Comparison of ENCODE assay signal across 14 mouse cellular contexts in the genomic region with DNA sequence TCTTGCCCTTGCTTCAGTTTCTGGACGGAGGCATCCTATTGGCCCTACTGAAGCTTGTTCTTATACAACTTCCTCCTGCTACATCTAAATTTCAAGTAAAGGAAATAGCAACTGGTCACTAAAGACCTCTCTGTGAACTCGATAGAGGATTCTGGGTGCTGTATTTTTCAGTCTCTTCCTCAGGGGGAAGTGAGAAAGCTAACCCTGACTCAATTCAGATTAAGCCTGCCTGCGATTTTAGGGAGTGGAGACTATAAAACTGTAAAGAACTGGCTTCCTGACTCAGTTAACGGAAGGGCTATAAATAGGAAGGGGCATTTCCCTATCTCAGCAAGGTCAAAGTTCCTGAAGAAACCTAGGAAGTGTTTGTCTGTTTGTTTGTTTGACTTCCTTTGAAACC. TPM values are rescaled to one million over a fixed set of nuclear protein-coding genes. Genes with fewer than 3 reads are reported as not detected.
A peak's percentile ranks its signal among the peaks of the same experiment; 100 is the strongest.
DNase-seq lines count a peak whose midpoint lies in the region; ATAC-seq and TF ChIP-seq lines count a peak whose summit lies in the region.
"Had no signal": no experiment of that assay in that cellular context is flagged by ENCODE, and none has a peak within 500 bp of the region (broad histone marks: within the 10 kb centered on the region; RNA-seq: fewer than 3 reads in every experiment).

No protein-coding gene starts in this region.

- no peak overlapping the region for H3K4me2 ChIP-seq in liver, embryonic 12.5 days
- H3K4me2 ChIP-seq in CH12.LX (ENCODE audit: insufficient read depth, low read depth, poor library complexity, severe bottlenecking), result 0 out of 2 replicates have a peak overlapping the region, but pooled peaks have one; percentile 14
- H3K4me2 ChIP-seq: embryonic facial prominence, embryonic 12.5 days; limb, embryonic 13.5 days had no signal

- no peaks in the 10 kb centered on the region for H3K79me2 ChIP-seq in heart, adult 2 months (replicated peaks; ENCODE audit: control insufficient read depth, insufficient read depth, low read length)
- no peaks in the 10 kb centered on the region for H3K79me2 ChIP-seq in liver, adult 2 months (ENCODE audit: control insufficient read depth, insufficient read depth, low read length)
- H3K79me2 ChIP-seq in CH12.LX (replicated peaks; ENCODE audit: control insufficient read depth, extremely low read depth, insufficient read depth, poor library complexity, severe bottlenecking) (no peaks in the 10 kb centered on the region), macrophage (ENCODE audit: inconsistent target) (no peaks in the 10 kb centered on the region)

- TF ChIP-seq CTCF in heart, adult 2 months (IDR thresholded peaks at IDR 0.05), result no peak
- no peak for TF ChIP-seq CTCF in liver, adult 2 months (IDR thresholded peaks at IDR 0.05; ENCODE audit: low read depth, low read length)
- TF ChIP-seq CTCF in CH12.LX (conservative IDR thresholded peaks at IDR 0.05 in 1 of 2, IDR thresholded peaks at IDR 0.05 in 1 of 2; ENCODE audit: low read depth in 2 of 2, low read length in 2 of 2), result no peak

- peak overlapping the region; percentile 13; the same call in 1 of the 2 replicates for H3K27ac ChIP-seq in heart, adult 2 months
- peak overlapping the region; percentile 75 for H3K27ac ChIP-seq in liver, adult 2 months (replicated peaks; ENCODE audit: insufficient read depth, low read depth, low read length)
- H3K27ac ChIP-seq in liver, embryonic 12.5 days, result no peak overlapping the region
- H3K27ac ChIP-seq in CH12.LX (ENCODE audit: insufficient read depth, low read depth) (peak overlapping the region; percentile 19; the same call in 1 of the 2 replicates), macrophage (peak overlapping the region; percentile 86)
- H3K27ac ChIP-seq in limb, embryonic 10.5 days, result no peak overlapping the region
- H3K27ac ChIP-seq: embryonic facial prominence, embryonic 12.5 days; hindbrain, postnatal 0 days; limb, embryonic 13.5 days had no signal

- DNase-seq in heart, adult 2 months, result no peak
- no peak for DNase-seq in heart, postnatal 10 days
- DNase-seq in liver, adult 2 months (ENCODE audit: extremely low read depth, low read depth, low spot score), result peak; percentile 55
- peak; percentile 49 for DNase-seq in CH12.LX (ENCODE audit: extremely low read depth)
- DNase-seq in urinary bladder, postnatal 25 days (ENCODE audit: low spot score), result no peak
- no peak for DNase-seq in limb, embryonic 10.5 days (ENCODE audit: low spot score)
- DNase-seq: gastrocnemius, postnatal 25 days had no signal

- H3K27me3 ChIP-seq in heart, adult 2 months (ENCODE audit: control insufficient read depth, insufficient read depth, low read length), result no peaks in the 10 kb centered on the region
- no peaks in the 10 kb centered on the region for H3K27me3 ChIP-seq in liver, adult 2 months (ENCODE audit: control insufficient read depth, insufficient read depth, low read length)
- H3K27me3 ChIP-seq in liver, embryonic 12.5 days (replicated peaks), result no peaks in the 10 kb centered on the region
- H3K27me3 ChIP-seq in CH12.LX (replicated peaks), result no peaks in the 10 kb centered on the region
- no peaks in the 10 kb centered on the region for H3K27me3 ChIP-seq in limb, embryonic 10.5 days (ENCODE audit: low read depth, poor library complexity, severe bottlenecking)
- H3K27me3 ChIP-seq: embryonic facial prominence, embryonic 12.5 days; limb, embryonic 13.5 days had no signal

- intact Hi-C loops in heart, adult 2 months (cut with DNase I), result no loop called here
- intact Hi-C loops in heart, postnatal 10 days (cut with DNase I), result loop anchor here (5.0 kb wide), 1 partner anchor 60 kb away; no protein-coding TSS in a partner anchor

- TF ChIP-seq RAD21 in CH12.LX (IDR thresholded peaks at IDR 0.05; ENCODE audit: low read depth, low read length), result no peak

- WGBS in heart, adult 2 months, result 43% methylated on average over 4 of the region's 4 CpGs
- 74% methylated on average over 4 of the region's 4 CpGs for WGBS in liver, adult 2 months
- 35% methylated on average over 4 of the region's 4 CpGs for WGBS in liver, embryonic 12.5 days (ENCODE audit: insufficient replicate concordance)
- 4% methylated on average over 4 of the region's 4 CpGs for WGBS in macrophage (ENCODE audit: missing documents)
- 64% methylated on average over 4 of the region's 4 CpGs for WGBS in limb, embryonic 10.5 days

- H3K4me3 ChIP-seq in heart, adult 2 months, result no peak overlapping the region
- no peak overlapping the region for H3K4me3 ChIP-seq in liver, adult 2 months (ENCODE audit: insufficient read depth, low read depth, low read length)
- no peak overlapping the region for H3K4me3 ChIP-seq in liver, embryonic 12.5 days
- H3K4me3 ChIP-seq in CH12.LX (replicated peaks in 1 of 3; ENCODE audit: low read depth in 2 of 3, low read length in 2 of 3, poor library complexity in 1 of 3) (no peak overlapping the region), macrophage (ENCODE audit: inconsistent target) (no peak overlapping the region)
- no peak overlapping the region for H3K4me3 ChIP-seq in limb, embryonic 10.5 days
- H3K4me3 ChIP-seq: embryonic facial prominence, embryonic 12.5 days; limb, embryonic 13.5 days; megakaryocyte, embryonic 14.5 days had no signal

- peaks cover 19% of the 10 kb centered on the region for H3K4me1 ChIP-seq in heart, adult 2 months (ENCODE audit: control insufficient read depth, insufficient read depth, low read length)
- H3K4me1 ChIP-seq in liver, adult 2 months (ENCODE audit: control insufficient read depth, insufficient read depth, low read length), result peaks cover 2% of the 10 kb centered on the region
- H3K4me1 ChIP-seq in liver, embryonic 12.5 days, result no peaks in the 10 kb centered on the region
- H3K4me1 ChIP-seq in CH12.LX (ENCODE audit: control insufficient read depth in 1 of 2, insufficient read depth in 2 of 2), result peaks cover 9 to 47% of the 10 kb centered on the region in 2 experiments; a peak in 3 of 4 replicates
- H3K4me1 ChIP-seq in limb, embryonic 10.5 days, result peaks cover 13% of the 10 kb centered on the region
- H3K4me1 ChIP-seq: embryonic facial prominence, embryonic 12.5 days had no signal

- no peak for TF ChIP-seq POLR2A in heart, adult 2 months (IDR thresholded peaks at IDR 0.05; ENCODE audit: insufficient read depth, low read depth, low read length)
- no peak for TF ChIP-seq POLR2A in liver, adult 2 months (IDR thresholded peaks at IDR 0.05; ENCODE audit: extremely low read depth, insufficient read depth, low read length)
- TF ChIP-seq POLR2A in CH12.LX (IDR thresholded peaks at IDR 0.05; ENCODE audit: low read depth, low read length), result no peak

- TF ChIP-seq EP300 in heart, adult 2 months (IDR thresholded peaks at IDR 0.05; ENCODE audit: insufficient read depth, low read depth, low read length), result no peak
- TF ChIP-seq EP300 in CH12.LX (IDR thresholded peaks at IDR 0.05; ENCODE audit: low read length), result no peak; the same call in 1 of the 2 replicates

- peaks cover 2% of the 10 kb centered on the region; the same call in 1 of the 2 replicates for H3K36me3 ChIP-seq in heart, adult 2 months (ENCODE audit: control insufficient read depth, insufficient read depth, low read length)
- H3K36me3 ChIP-seq in liver, adult 2 months (ENCODE audit: control insufficient read depth, insufficient read depth, low read length), result no peaks in the 10 kb centered on the region
- no peaks in the 10 kb centered on the region for H3K36me3 ChIP-seq in liver, embryonic 12.5 days
- H3K36me3 ChIP-seq in CH12.LX (replicated peaks in 1 of 2; ENCODE audit: control insufficient read depth in 1 of 2, insufficient read depth in 1 of 2, low read length in 1 of 2) (no peaks in the 10 kb centered on the region), macrophage (ENCODE audit: inconsistent target) (no peaks in the 10 kb centered on the region)
- H3K36me3 ChIP-seq in limb, embryonic 10.5 days, result no peaks in the 10 kb centered on the region
- H3K36me3 ChIP-seq: embryonic facial prominence, embryonic 12.5 days; limb, embryonic 13.5 days had no signal

- no peak for ATAC-seq in liver, embryonic 12.5 days
- ATAC-seq: activated CD4-positive, CD25-positive, alpha-beta regulatory T cell, adult 4 months; hindbrain, postnatal 0 days had no signal

- in situ Hi-C loops in CH12.LX (cut with MboI; ENCODE audit: low pct_ligation_motif_present, low pct_unique_long_range_greater_than_20kb, low sequenced_read_pairs), result no loop called here

- no peak overlapping the region for H3K9ac ChIP-seq in heart, adult 2 months (ENCODE audit: low read depth, low read length)
- H3K9ac ChIP-seq in liver, adult 2 months (ENCODE audit: low read depth, low read length), result no peak overlapping the region
- no peak overlapping the region for H3K9ac ChIP-seq in liver, embryonic 12.5 days
- no peak overlapping the region for H3K9ac ChIP-seq in CH12.LX (ENCODE audit: insufficient read depth, low read depth)
- H3K9ac ChIP-seq: embryonic facial prominence, embryonic 12.5 days; limb, embryonic 13.5 days had no signal

- no peaks in the 10 kb centered on the region for H3K9me3 ChIP-seq in liver, embryonic 12.5 days (replicated peaks)
- no peaks in the 10 kb centered on the region for H3K9me3 ChIP-seq in CH12.LX (replicated peaks; ENCODE audit: low read length)
- no peaks in the 10 kb centered on the region for H3K9me3 ChIP-seq in limb, embryonic 10.5 days (replicated peaks)
- H3K9me3 ChIP-seq: embryonic facial prominence, embryonic 12.5 days had no signal

- dilution Hi-C loops in CH12.LX (cut with MboI; ENCODE audit: extremely low pct_ligation_motif_present, extremely low pct_unique_long_range_greater_than_20kb, low sequenced_read_pairs), result no loop called here

TF ChIP-seq in CH12.LX, 34 proteins besides CTCF, POLR2A, EP300 and RAD21 (continues in another document):
- peak; percentile 45; the same call in 1 of the 2 replicates for TF ChIP-seq HCFC1 (IDR thresholded peaks at IDR 0.05; ENCODE audit: low read depth, low read length)
- no peak for TF ChIP-seq MYC (IDR thresholded peaks at IDR 0.05; ENCODE audit: low read depth, low read length)
- TF ChIP-seq MXI1 (IDR thresholded peaks at IDR 0.05; ENCODE audit: low read depth, low read length), result no peak

RNA-seq across cellular contexts. Expression of gene Sash1, which starts 26.3 kb away (rescaled TPM):
- total RNA-seq in heart, adult 2 months (2021), result 10 to 100 TPM; 22.1 to 32.8 TPM
- 10.0 and 15.9 TPM in 2 replicates for polyA plus RNA-seq in heart, adult 2 months (2012; rRNA removed)
- 10 to 100 TPM; 53.8 to 63.6 TPM for total RNA-seq in heart, postnatal 10 days (2021)
- 21.1 and 27.3 TPM in 2 replicates for total RNA-seq in liver, adult 2 months (2014; rRNA removed)
- 6.9 and 9.6 TPM in 2 replicates for polyA plus RNA-seq in liver, adult 2 months (2012; rRNA removed)
- 1.1 and 1.2 TPM in 2 replicates for polyA plus RNA-seq in liver, embryonic 12.5 days (2016; fragmentation: Nextera tagmentation; extraction: Ambion mirVana)
- total RNA-seq in CH12.LX (2012; rRNA removed) (0.29 and 0.59 TPM in 2 replicates), CH12.LX (2014; rRNA removed) (0.07 and 0.09 TPM in 2 replicates)
- polyA plus RNA-seq in CH12.LX (2012; ENCODE audit: insufficient read length, low read depth) (0.20 and 0.24 TPM in 2 replicates), macrophage (2018) (73.7 to 118 TPM (median 76.8 TPM) in 3 replicates)
- 1,000 to 10,000 TPM in 4 of 26 experiments, 100 to 1,000 TPM in 22; 448 to 1,370 (median 593) TPM for total RNA-seq in macrophage (2018; cell fraction: chromatin; rRNA removed)
- total RNA-seq in macrophage (2018; cell fraction: cytosol; rRNA removed), result 100 to 1,000 TPM; 123 to 274 (median 157) TPM
- total RNA-seq in macrophage (2018; cell fraction: nucleus; rRNA removed), result 100 to 1,000 TPM; 308 to 672 (median 443) TPM
- polyA plus RNA-seq in limb, embryonic 10.5 days (2016; fragmentation: Nextera tagmentation; extraction: Ambion mirVana), result 4.3 and 4.7 TPM in 2 replicates

Comparison
In these comparisons a context has a peak if more than half of its experiments do, and no peak if none do; other contexts are left out.
1. H3K27ac ChIP-seq: peak in heart, adult 2 months (single experiment), liver, adult 2 months (single experiment), CH12.LX (single experiment) and macrophage (single experiment); none in liver, embryonic 12.5 days (single experiment) and limb, embryonic 10.5 days (single experiment).
2. DNase-seq: peak in liver, adult 2 months (single experiment) and CH12.LX (single experiment); none in heart, adult 2 months (0 of 2), heart, postnatal 10 days (0 of 2), urinary bladder, postnatal 25 days (single experiment) and limb, embryonic 10.5 days (single experiment).